Mouse (Mus musculus): ENCODE data around the gene Arntl2.

- TF ChIP-seq POLR2A (IDR thresholded peaks at IDR 0.05; ENCODE audit: insufficient read depth, low read depth, low read length) (no peak), CTCF (IDR thresholded peaks at IDR 0.05; ENCODE audit: insufficient read depth, low read depth, low read length) (no peak)
These were observed 35.1 kb upstream of the Arntl2 start for GRCm38 (mm10) chr6:146760736-146761135.

Measured in olfactory bulb, adult 2 months (tissue).